Mouse (Mus musculus): Measurements from ENCODE around the gene Xrra1.

DNA sequence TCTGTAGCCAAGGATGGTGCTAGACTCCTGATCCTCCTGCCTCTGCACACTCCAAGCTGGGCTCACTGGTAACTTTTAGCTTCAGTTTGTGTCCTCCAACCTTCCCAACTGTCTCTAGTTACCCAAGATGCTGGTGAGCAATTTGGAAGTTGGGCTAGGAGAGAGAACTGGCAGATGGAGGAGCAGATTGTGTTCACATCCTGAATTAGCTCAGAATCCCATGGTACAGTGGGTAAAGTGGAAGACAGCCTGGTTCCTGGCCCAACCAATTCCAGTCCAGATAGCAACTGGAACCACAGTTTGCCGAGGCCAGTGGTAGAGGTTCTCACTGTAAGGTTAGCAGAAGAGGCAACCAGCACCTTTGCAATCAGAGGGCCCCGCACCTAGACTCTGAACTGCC, 60.2 kb downstream of the Xrra1 start:
- TF ChIP-seq CTCF (IDR thresholded peaks at IDR 0.05; ENCODE audit: low read depth, low read length) (no peak), POLR2A (IDR thresholded peaks at IDR 0.05; ENCODE audit: insufficient read depth, low read length) (no peak), EP300 (IDR thresholded peaks at IDR 0.05; ENCODE audit: insufficient read depth, low read depth, low read length) (no peak)
